ENCODE assay signal across 8 mouse cellular contexts in genomic region chr9:110304969-110305651, GRCm38 (mm10). TPM values are rescaled to one million over a fixed set of nuclear protein-coding genes. Genes with fewer than 3 reads are reported as not detected.
DNase-seq lines count a peak whose midpoint lies in the region; ATAC-seq and TF ChIP-seq lines count a peak whose summit lies in the region.

Elp6 (plus strand) TSS chr9:110305173.

- intact Hi-C loops in heart, postnatal 14 days (cut with DNase I) = loop anchor here (5.0 to 10.0 kb wide), 2 partner anchors 188 to 970 kb away; partner anchors contain the start of genes Dhx30, Epm2aip1, Mlh1 and Smarcc1

- peak within 1 kb of the TSS; percentile 81 for H3K4me2 ChIP-seq in forebrain, embryonic 14.5 days (ENCODE audit: low read length)
- H3K4me2 ChIP-seq in neural tube, embryonic 15.5 days = peak within 1 kb of the TSS; percentile 82

- H3K36me3 ChIP-seq in ES-Bruce4 (ENCODE audit: control insufficient read depth, insufficient read depth, low read length, poor library complexity, severe bottlenecking) = no peaks in the 10 kb centered on the region
- peaks cover 3% of the 10 kb centered on the region for H3K36me3 ChIP-seq in forebrain, embryonic 14.5 days (ENCODE audit: control insufficient read depth, insufficient read depth, low read length)
- H3K36me3 ChIP-seq in neural tube, embryonic 15.5 days = peaks cover 6% of the 10 kb centered on the region

- H3K27me3 ChIP-seq in ES-Bruce4 (ENCODE audit: control insufficient read depth, insufficient read depth, low read length, poor library complexity, severe bottlenecking) = no peaks in the 10 kb centered on the region
- H3K27me3 ChIP-seq in forebrain, embryonic 14.5 days (replicated peaks; ENCODE audit: control insufficient read depth, insufficient read depth, low read length) = no peaks in the 10 kb centered on the region
- no peaks in the 10 kb centered on the region for H3K27me3 ChIP-seq in neural tube, embryonic 15.5 days (replicated peaks)

- peak; percentile 97 for TF ChIP-seq POLR2A in ES-Bruce4 (IDR thresholded peaks at IDR 0.05; ENCODE audit: insufficient read depth, low read length)

- no peaks in the 10 kb centered on the region for H3K9me3 ChIP-seq in ES-Bruce4 (replicated peaks; ENCODE audit: control insufficient read depth, insufficient read depth, low read length, poor library complexity, severe bottlenecking)
- H3K9me3 ChIP-seq in forebrain, embryonic 14.5 days (replicated peaks; ENCODE audit: control insufficient read depth, low read length) = no peaks in the 10 kb centered on the region
- no peaks in the 10 kb centered on the region for H3K9me3 ChIP-seq in neural tube, embryonic 15.5 days (replicated peaks)

- DNase-seq in forebrain, embryonic 14.5 days (ENCODE audit: low spot score) = peak; percentile 97
- DNase-seq in heart, postnatal 14 days = peak; percentile 89 to 90
- peak; percentile 94 for DNase-seq in layer of hippocampus, adult 11-12 months (ENCODE audit: low spot score)
- DNase-seq in lung, adult 18-20 months = peak; percentile 90 to 92
- DNase-seq in testis, postnatal 14 days (ENCODE audit: low spot score) = peak; percentile 92

- TF ChIP-seq CTCF in ES-Bruce4 (IDR thresholded peaks at IDR 0.05; ENCODE audit: low read depth, low read length) = no peak

- peak within 1 kb of the TSS; percentile 86 for H3K4me3 ChIP-seq in ES-Bruce4 (ENCODE audit: low read depth, low read length)
- H3K4me3 ChIP-seq in forebrain, embryonic 14.5 days (ENCODE audit: low read depth, low read length) = peak within 1 kb of the TSS; percentile 49
- peak within 1 kb of the TSS; percentile 59 for H3K4me3 ChIP-seq in neural tube, embryonic 15.5 days (replicated peaks)

- H3K27ac ChIP-seq in ES-Bruce4 (ENCODE audit: insufficient read depth, low read length) = peak within 1 kb of the TSS; percentile 74
- H3K27ac ChIP-seq in forebrain, embryonic 14.5 days (ENCODE audit: low read depth, low read length) = peak within 1 kb of the TSS; percentile 94
- peak within 1 kb of the TSS; percentile 96 for H3K27ac ChIP-seq in neural tube, embryonic 15.5 days (replicated peaks)

- H3K9ac ChIP-seq in ES-Bruce4 (ENCODE audit: low read depth, poor library complexity, severe bottlenecking) = peak within 1 kb of the TSS; percentile 10
- H3K9ac ChIP-seq in forebrain, embryonic 14.5 days (ENCODE audit: low read length) = peak within 1 kb of the TSS; percentile 74
- peak within 1 kb of the TSS; percentile 70 for H3K9ac ChIP-seq in neural tube, embryonic 15.5 days (replicated peaks)

- no peaks in the 10 kb centered on the region for H3K4me1 ChIP-seq in ES-Bruce4 (ENCODE audit: control insufficient read depth, insufficient read depth, low read length)
- 0 out of 2 replicates have a peak, but pooled peaks cover 4% of the 10 kb centered on the region for H3K4me1 ChIP-seq in forebrain, embryonic 14.5 days (ENCODE audit: control insufficient read depth, insufficient read depth, low read length)
- H3K4me1 ChIP-seq in neural tube, embryonic 15.5 days = peaks cover 34% of the 10 kb centered on the region

- peak; percentile 97 for ATAC-seq in cerebellum, adult (ENCODE audit: insufficient number of reproducible peaks, low FRiP score, low TSS enrichment)
- peak; percentile 99 for ATAC-seq in forebrain, embryonic 14.5 days
- ATAC-seq in neural tube, embryonic 15.5 days (ENCODE audit: low FRiP score) = peak; percentile 99

- no peak for TF ChIP-seq EP300 in ES-Bruce4 (IDR thresholded peaks at IDR 0.05; ENCODE audit: insufficient read depth, low read depth, low read length)

- under 1% methylated on average over 46 of the region's 46 CpGs for WGBS in forebrain, embryonic 14.5 days
- WGBS in neural tube, embryonic 15.5 days = under 1% methylated on average over 46 of the region's 46 CpGs

RNA-seq across cellular contexts. Expression of gene Elp6, which starts in this region (rescaled TPM):
- 8.5 and 9.0 TPM in 2 replicates for polyA plus RNA-seq in ES-Bruce4 (2011; ENCODE audit: insufficient read depth, insufficient read length, low read depth, missing spikeins)
- polyA plus RNA-seq in forebrain, embryonic 14.5 days (2014; fragmentation: Nextera tagmentation; extraction: Ambion mirVana) = 35.4 and 37.0 TPM in 2 replicates
- 1 to 10 TPM; 2.4 to 3.8 TPM for total RNA-seq in heart, postnatal 14 days (2021)
- 38.0 and 41.0 TPM in 2 replicates for polyA plus RNA-seq in neural tube, embryonic 15.5 days (2015; fragmentation: Nextera tagmentation; extraction: Ambion mirVana)

Comparison
In these comparisons a context has a peak if more than half of its experiments do, and no peak if none do; other contexts are left out.
1. Peak in every context shown above with its lines: DNase-seq, ATAC-seq, H3K4me3 ChIP-seq and H3K27ac ChIP-seq.
2. H3K9ac ChIP-seq: peak in every context shown above with its lines; median percentile 74 in forebrain, embryonic 14.5 days; 70 in neural tube, embryonic 15.5 days; 10 in ES-Bruce4.